Mouse (Mus musculus) spleen, adult 18-20 months (tissue): ENCODE results near the gene Ube2e1.

ENCODE experiments used
- DNase-seq, 2 experiments: peaks; one replicate each; pipeline ENCODE4 v3.0.0; 2022; ENCODE audit warnings: mixed read lengths in 2 of 2

The Ube2e1 gene

DNA sequence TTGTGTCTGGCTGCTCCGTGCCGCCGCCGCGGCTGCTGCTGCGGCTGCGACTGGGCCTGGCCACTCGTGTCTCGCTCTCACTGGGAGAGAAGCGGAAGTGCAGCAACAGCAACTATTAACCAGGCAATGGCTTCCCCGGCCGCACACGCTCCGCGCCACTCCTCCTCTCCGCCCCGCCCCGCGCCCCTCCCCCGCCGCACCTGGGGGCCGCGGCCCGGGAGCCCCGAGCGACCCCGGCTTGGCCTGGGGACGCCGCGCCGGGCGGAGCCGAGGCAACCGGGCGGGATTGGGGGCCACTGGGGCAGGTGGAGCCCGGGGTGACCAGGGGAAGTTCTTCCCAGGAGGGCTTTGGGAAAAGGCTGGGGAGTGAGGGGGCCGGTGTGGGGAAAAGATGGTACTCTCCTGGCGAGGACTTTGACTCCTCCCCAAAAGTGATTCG is at the start of gene Ube2e1:
Ube2e1 (minus strand) TSS at position 167 of the 439 bp plus-strand sequence.
- DNase-seq, result peak; percentile 64 to 72

DNA sequence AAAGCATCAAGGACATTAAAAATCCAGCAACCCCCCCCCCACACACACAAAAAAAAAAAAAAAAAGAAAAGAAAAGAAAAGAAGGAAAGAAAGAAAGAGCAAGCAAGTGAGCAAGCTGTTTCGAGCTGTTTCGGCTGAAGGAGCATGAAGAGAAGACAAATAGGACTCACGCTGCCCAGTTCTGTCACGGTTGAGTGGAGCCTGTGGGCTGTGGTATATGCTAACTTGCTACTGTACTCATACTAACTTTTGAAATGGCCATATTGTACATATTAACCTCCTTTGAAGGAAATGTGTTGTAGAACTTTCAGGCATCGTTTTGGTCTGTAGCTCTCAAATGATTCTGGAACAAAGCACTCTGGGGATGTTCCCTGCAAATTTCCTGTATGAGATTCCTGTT is 48.2 kb upstream of the Ube2e1 start:
- DNase-seq, result peak in 1 of 2 experiments; percentile 14

DNA sequence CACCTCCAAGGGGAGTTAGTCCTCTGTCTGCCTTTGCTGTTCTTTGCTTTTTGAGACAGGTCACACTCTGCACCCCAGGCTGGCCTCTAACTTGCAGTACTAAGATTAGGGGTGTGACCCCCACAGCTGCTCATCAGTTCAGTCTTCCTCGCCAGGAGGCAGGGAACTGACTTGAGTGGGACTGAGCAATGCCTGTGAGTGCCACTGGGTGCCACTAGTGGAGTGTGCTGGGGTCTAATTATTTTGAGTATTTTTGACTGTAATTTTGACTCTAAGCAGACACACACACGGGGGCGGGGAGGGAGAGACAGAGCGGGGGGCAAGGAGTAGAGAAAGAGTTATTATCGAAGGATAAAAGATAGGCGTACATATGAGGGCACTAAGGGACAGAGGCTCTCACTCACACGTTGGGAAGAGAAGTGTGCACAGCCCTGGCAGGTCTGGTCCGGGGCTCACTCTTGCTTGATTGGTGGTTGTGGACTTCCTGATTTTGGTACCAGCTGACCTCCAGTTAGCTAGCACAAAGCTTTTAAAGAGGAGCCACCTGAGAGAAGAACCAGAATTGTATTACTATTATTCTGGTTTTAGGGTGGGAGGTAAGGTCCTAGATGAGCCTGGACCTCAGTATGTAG is 46.4 kb upstream of the Ube2e1 start:
- no peak for DNase-seq

DNA sequence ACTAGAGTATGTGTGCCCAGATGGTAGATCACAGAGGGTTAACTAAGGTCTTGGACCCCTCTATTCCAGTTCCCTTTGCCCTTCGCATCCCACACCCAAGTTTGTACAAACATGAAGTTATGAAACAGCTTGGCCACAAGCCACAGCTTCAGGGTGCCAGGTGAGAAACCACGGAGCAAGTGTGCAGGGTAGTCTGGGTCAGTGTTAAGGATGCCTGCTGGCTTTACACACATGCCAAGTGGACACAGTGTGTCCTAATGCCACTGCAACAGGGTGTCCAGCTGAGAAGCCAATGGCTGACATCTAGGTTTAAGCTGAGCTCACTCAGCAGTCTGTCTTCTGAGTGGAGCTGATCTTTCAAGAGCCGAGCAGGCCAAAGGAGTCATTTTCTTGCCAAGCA is 44.5 kb upstream of the Ube2e1 start:
- DNase-seq, result no peak

DNA sequence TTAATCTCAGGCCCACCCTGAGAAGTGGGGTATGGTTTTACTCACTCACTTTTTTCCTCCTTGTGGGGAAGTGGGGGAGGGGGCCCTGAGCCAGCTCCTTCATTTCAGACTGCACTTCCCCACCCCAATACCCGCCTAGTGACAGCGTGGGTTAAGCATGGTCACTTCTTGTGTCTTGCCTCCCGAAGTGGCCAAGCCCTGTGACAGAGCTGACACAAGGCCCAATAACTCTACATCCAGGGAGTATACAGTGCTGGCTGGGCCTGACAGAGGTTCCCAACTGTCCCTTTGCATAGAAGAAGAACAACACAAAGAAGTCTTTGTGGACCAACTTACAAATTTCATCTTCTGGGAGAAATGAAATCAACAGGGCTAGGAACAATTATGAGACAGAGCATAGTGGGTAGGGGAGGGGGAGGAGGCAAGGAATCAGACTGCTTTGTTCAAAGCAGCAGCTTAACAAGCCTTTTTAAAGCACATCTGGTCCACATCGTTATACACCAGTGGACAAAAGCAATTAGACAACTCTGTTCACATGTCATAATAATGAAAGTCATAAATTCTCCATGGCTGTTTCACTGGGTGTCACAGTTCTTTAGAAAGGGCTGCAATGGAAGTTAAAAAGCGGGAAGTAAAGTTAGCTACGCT is 42.2 kb upstream of the Ube2e1 start:
- DNase-seq, result no peak

DNA sequence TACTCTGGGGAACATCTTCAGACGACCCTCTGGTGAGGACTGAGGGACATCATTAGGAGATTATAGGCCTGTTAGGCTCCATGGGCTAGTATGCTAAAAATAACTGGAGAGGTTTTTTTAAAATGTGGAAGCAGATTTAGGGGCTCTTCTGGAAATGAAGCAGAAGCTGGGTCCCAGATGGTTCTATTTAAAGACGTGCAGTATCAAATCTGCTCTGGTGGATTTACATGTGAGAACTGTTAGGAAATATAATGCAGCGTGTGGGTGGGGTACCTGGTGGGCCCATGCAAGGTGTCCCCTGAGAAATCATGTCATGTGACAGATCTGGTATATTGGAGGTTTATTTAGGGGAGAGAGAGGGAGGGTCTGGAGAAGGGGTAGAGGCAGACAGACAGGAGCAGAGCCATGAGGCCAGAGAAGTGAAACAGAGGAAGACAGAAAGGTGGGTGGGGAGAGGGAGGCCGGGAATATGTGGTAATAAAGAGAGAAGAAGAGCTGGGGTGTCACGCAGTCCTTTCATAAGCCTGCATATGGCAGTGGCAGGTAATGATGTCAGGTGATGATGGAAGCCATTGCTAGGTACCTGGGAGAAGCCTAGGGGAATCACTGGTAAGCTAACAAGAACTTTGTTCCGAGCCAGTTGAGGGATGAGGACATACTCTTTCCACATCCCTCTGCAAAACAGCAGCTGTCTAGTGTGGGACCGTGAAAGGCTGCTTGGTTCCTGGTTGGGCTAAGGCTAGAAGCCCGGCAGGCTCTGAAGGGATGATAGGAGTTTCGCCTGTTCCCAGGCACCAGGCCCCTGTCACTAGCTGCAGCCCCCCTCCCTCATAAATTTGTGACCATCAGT is 41.3 kb upstream of the Ube2e1 start:
- DNase-seq, result no peak

DNA sequence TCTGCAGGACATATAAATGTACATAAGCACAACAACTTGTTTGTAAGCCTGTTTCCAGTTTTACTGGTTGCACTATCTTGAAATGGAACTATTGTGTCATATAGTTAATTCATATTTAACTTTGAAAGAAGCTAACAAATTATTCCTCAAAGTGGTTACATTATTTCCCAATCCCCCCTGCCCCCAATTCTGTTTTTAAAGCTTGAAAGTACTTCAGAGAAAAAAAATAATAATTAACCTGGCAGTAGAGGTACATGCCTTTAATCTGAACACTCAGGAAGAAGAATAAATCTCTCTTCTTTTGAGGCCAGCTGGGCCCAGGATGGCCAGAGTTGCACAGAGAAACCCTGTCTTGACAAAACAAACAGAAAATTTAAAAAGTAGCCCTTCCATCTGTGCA is 37.4 kb upstream of the Ube2e1 start:
- no peak for DNase-seq

DNA sequence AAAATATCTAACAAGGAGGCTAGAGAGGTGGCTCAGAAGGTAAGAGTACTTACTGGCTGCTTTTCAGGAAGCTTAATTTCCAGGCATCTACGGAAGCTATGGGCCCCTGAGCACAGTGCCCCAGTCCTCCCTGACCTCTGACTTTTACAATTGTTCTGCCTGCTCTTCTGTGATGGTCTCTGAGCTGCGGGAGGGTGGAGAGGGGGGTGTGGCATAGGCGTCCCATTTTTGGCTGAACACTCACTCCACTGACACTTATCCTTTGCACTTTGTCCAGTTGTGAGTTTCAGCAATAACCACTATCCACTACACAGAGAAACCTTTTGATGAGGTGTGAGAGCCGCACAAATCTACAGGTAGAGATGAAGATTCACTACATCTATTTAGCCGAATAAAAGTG is 35.4 kb upstream of the Ube2e1 start:
- DNase-seq, result no peak

DNA sequence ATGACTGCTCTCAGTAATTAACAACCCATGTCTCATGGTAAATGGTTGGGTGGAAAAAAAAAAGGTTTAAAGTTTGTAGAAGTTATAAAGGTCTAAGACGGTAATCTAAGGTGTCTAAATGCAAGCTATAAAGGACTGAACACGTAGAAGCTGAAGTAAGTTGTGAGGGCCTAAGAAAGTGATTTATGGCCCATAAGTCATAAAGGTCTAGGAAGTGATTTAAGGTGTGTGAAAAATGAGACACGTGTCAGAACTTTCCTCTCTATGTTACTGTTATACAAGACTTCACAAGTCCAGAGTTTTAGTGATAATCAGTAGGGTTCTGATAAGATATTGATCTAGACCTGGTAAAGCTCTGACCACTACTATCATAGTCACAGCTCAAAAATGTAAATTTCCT is 32.7 kb upstream of the Ube2e1 start:
- DNase-seq, result no peak

DNA sequence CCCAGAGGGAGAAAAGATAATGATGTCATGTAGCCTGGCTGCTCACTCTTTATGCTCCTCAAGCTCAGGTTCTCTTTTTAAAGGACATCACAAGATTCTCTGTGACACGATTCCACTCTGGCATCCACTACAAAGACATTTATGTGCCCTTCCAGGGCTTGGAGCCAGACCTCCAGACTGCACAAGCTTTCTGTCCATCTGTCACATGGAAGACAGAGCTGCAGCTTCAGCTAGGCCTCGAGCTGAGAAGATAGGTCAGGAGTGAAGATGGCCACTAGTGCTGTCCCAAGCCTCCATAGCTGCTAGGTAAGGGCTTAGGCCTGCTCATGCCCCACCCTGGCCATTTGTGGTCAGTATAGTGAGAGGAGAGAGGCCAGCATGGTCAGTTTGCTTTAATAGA is 24.8 kb upstream of the Ube2e1 start:
- no peak for DNase-seq

DNA sequence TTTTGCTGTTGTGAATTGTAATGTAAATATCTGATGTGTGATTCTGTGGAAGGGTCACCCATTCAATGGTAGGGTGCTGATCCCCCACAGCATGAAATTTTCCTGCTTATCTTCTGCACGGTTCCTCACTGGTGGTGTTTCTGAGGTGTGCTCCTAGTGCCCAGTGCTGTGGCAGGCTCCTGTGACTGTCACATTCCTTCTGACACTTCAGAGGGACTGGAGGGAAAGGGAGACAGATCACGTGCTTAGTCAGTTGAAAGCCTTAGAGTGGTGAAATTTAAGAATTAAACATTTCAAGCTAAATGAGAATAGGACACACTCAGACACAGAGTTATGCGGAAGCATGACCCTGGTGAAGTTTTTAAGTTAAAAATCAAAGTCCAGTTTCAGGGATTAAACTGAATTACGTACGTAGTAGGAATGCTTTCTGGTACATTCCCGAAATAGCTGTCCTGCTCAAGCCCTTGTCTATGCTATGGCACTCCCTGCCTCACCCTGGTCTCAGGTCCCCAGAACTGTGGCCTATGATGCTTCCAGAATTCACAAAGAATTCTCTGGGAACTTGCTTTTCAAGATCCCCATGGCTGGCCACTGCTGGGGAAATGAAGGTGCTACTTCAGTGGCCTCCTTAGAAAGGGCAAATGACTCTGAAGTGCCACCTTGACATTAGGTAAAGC is 24.0 kb upstream of the Ube2e1 start:
- DNase-seq, result no peak

DNA sequence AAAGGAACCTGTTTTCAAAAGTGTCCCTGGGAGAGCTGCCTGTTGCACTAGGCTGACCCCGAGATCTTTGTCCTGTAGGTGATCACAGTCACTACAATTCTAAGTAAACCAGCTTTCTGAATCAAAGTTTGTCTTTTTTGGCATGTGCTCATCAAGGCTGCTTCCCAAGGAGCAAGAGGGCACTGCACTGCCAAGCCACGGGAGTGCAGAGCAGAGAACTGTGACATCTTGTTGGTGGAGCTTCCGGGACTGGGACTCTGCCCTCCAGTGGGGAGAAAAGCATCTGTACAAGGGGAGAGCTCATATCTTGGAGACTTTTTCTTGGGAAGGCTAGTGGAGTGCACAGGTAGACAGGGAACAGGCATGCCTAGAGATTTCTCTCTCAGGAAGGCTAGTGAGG is 21.9 kb upstream of the Ube2e1 start:
- no peak for DNase-seq

DNA sequence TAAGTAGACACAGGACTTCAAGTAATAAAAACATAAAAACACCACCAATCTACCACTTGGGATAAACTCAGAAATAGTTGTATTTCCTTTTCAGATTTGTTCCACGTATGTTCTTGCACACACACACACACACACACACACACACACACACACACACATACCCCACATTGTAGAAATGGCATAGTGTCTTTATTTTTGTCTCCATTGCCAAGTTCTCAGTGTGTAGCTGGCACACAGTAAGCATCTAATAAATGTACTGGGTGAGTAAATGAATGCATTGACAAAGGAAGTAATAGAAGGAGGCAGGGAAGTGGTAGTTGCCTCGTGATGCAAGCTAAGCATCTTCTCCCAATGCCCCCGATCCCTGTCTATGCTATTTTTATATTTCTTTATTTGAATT is 21.3 kb upstream of the Ube2e1 start:
- DNase-seq, result no peak

DNA sequence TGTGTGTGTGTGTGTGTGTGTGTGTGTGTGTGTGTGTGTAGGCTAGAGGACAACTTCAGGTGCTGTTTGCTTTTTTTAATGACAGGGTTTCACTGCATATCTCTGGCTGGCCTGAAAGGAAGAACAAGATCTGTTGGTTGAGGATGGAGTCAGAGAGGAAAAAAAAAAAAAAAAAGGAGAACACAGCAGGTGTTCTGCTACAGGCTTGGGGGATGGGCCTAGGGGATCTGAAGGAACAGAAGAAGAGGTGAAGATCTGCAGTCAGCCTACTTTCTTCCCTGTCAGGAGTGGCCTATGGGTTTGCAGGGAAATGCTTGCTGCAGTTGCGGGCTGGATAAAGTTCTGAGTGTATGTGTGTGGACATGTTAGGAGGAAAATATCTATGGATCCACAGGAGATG is 19.0 kb upstream of the Ube2e1 start:
- DNase-seq, result no peak

DNA sequence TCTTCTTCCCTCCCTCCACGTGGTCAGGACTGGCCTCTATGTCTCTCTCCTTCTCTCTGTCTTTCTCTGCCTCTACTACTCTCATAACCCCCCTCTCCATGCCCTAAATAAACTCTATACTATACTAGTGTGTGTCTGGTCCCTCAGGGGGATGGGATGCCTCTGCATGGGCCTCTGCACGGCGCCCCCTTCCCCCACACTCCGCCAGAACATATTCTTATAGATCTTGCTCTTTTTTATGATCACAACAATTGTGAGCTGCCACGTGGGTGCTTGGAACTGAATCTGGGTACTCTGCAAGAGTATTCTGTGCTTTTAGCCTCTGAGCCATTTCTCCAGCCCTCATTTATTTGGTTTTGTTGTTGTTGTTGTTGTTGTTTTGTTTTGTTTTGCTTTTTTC is 18.2 kb upstream of the Ube2e1 start:
- no peak for DNase-seq

DNA sequence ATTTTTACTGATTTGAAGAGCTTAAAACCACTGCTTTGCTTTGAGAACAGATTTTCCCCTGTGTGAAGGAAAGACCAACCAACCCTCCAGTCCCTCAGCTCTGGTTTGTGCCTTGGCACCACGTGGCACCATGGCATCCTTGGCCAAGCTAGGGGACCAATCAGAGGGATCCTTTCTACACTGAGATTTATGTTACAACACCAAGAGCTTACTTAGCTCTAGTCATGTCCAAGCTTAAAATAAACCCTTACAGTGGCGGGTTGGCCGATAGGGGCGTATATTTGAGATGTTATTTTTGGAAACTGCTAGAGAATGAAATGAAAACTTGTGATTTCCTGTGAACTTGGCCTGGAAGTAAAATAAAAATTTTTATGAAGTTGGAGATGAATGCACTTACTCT is 11.9 kb upstream of the Ube2e1 start:
- no peak for DNase-seq

DNA sequence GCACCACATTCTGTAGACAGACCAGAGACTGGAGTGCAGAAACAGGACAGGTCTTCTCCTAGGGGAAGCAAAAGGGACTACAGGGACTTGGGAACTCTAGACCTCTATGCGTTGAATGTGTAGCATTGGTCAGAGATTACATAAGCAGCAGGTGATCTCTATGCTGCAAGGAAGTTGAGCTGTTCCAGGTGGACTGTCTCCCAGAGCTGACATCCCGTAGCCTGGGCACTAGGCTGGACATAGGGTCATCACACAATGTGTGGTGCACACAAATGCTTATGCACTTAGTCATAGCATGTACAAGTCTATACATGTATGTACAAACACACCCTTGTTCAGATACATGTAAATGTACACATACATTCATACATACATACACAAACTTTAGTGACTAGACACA is 11.1 kb upstream of the Ube2e1 start:
- DNase-seq, result no peak

DNA sequence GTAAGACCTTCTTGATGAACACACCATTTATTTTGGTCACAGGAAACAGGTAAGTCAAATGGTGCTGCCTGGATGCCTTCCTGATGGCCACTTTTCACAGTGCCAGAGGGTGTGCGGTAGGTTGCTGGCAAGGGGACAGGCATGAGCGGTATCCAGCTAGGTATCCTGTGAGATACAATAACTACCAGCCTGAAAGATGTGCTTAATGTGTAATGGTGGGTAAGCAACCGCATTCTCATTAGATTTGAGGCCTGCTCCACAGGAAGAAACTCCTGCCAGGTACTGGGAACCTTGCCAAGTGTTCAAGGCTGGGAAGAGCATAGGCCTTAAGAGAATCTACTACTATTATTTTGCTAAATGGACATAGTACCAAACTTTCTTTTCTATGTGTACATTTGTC is 9.4 kb upstream of the Ube2e1 start:
- DNase-seq, result no peak

DNA sequence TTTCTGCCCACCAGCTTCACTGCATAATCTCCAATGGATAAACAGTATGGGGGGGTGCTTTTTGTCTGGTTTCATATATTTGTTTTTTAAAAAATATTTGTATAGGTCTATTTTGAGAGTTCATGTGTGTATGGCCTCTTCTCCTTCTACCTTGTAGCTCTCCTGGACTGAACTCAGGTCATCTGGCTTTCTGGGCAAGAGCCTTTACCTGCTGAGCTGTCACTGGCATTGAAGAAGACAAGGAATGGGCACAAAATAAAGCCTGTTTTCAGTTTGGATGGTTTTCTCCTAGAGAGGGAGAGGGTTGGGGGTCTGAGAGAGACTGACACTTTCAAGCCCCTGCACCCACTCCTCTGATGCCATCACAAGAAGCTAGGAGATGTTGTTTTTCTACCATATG is 4.4 kb upstream of the Ube2e1 start:
- DNase-seq, result no peak

DNA sequence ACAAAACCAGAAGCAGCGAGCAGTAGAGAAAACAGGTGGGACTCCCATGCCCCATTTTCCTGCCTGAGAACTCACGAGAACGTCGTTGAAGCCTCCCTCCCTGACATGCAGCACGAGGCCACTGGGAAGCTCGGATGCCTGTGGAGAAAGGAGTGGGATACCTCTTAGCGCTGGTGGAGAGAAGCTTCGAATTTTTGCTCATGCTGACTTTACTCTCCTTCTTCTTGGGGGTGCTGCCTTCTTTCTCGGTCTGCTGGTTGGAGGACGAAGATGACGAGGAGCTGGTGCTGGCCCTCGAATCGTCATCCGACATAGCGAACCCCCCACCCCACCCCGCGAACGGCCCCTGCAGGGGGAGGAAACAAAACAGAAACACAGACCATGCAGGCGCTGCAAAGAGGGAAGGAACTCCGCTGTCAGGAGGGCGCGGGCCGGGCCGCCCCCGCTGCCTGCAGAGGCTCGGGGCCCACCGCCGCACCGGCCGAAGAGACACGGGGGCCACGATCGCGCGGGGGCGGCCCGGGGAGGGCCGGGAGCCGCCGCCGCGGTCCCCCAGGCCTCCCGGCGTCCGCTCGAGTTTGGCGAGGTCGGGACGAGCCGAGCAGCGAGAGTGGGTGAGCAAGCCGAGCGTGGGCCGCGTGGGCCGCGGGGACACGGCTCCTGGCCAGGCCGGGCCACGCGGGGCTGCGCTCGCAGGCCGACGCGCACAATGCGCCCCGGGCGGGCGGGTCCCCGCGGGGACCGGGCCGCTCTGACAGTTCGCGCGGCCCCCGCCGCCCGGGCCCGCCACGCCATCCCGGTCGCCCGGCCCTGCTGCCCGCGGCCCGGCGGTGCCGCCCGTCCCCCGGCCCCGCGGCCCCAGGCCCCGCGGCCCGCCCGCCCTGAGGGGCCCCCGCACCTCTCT is 618 bp downstream of the Ube2e1 start:
- peak; percentile 34 to 42 for DNase-seq

DNA sequence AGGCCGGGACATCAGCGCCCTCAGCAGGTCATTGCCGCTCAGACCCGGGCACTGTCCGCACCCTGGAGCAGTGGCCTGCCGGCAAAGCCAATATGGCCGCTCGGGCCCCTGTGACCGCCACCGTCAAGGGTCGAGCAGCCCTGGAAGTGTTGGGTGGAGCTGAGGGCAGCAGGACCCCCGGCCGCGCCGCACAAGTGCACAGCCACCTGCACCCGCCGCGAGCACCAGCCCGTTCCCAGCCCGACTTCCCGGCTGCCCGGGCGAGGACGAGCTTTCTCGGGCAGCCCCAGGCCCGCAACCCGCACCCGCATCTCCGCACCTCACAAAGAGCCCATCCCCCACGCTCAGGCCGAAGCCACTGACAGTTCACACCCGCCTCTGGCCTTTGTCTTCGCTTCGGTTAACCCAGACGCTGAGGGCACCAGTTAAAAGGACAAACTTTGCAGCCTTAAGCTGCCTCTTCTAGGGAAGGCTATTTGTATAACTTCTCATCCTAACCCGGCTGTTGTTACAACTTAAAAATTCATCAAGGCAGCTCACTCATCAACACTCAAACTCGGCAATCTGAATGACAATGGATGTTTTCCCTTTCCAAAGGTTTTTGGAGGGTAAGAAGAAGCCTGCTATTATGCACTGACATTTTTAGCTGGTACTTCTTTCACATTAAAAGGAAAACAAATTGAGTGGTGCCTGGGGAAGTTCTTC is 4.5 kb downstream of the Ube2e1 start:
- peak in 1 of 2 experiments; percentile 11 for DNase-seq
